In genomic region chr11:46251994-46252393, GRCm38 (mm10) we compare ENCODE assay signal across 10 mouse cellular contexts. TPM values are rescaled to one million over a fixed set of nuclear protein-coding genes. Genes with fewer than 3 reads are reported as not detected.
DNase-seq lines count a peak whose midpoint lies in the region; ATAC-seq and TF ChIP-seq lines count a peak whose summit lies in the region.
"Had no signal": no experiment of that assay in that cellular context is flagged by ENCODE, and none has a peak within 500 bp of the region (broad histone marks: within the 10 kb centered on the region; RNA-seq: fewer than 3 reads in every experiment).

No protein-coding gene starts in this region.

- H3K27me3 ChIP-seq in kidney, embryonic 14.5 days (ENCODE audit: control insufficient read depth, insufficient read depth, low read length): no peaks in the 10 kb centered on the region
- H3K27me3 ChIP-seq in liver, embryonic 14.5 days (ENCODE audit: control insufficient read depth, insufficient read depth, low read length): no peaks in the 10 kb centered on the region
- H3K27me3 ChIP-seq: embryonic facial prominence, embryonic 13.5 days had no signal

- H3K27ac ChIP-seq in kidney, embryonic 14.5 days (ENCODE audit: low read depth, low read length): no peak overlapping the region
- H3K27ac ChIP-seq in liver, embryonic 14.5 days: no peak overlapping the region
- no peak overlapping the region for H3K27ac ChIP-seq in olfactory bulb, adult 2 months (ENCODE audit: insufficient read depth, low read depth, low read length)
- H3K27ac ChIP-seq: embryonic facial prominence, embryonic 13.5 days had no signal

- no peaks in the 10 kb centered on the region; the same call in 1 of the 2 replicates for H3K36me3 ChIP-seq in kidney, embryonic 14.5 days (ENCODE audit: control insufficient read depth, insufficient read depth, low read length)
- H3K36me3 ChIP-seq in liver, embryonic 14.5 days (replicated peaks; ENCODE audit: control insufficient read depth, insufficient read depth, low read depth): no peaks in the 10 kb centered on the region

- 30% methylated on average over 7 of the region's 7 CpGs for WGBS in kidney, embryonic 14.5 days
- 28% methylated on average over 7 of the region's 7 CpGs for WGBS in liver, embryonic 14.5 days (ENCODE audit: insufficient replicate concordance)
- WGBS in olfactory bulb, adult 2 months: 35% methylated on average over 7 of the region's 7 CpGs

- TF ChIP-seq CTCF in liver, embryonic 14.5 days (IDR thresholded peaks at IDR 0.05; ENCODE audit: low read depth): peak; percentile 97
- peak; percentile 62 for TF ChIP-seq CTCF in olfactory bulb, adult 2 months (IDR thresholded peaks at IDR 0.05; ENCODE audit: insufficient read depth, low read depth, low read length)

- H3K9ac ChIP-seq in kidney, embryonic 14.5 days (ENCODE audit: low read depth, low read length): no peak overlapping the region
- no peak overlapping the region for H3K9ac ChIP-seq in liver, embryonic 14.5 days (replicated peaks)
- H3K9ac ChIP-seq: embryonic facial prominence, embryonic 13.5 days had no signal

- H3K4me1 ChIP-seq in kidney, embryonic 14.5 days (ENCODE audit: control insufficient read depth, insufficient read depth, low read length): no peaks in the 10 kb centered on the region
- H3K4me1 ChIP-seq in liver, embryonic 14.5 days (replicated peaks; ENCODE audit: control insufficient read depth in 2 of 2, insufficient read depth in 2 of 2, low read length in 1 of 2): no peaks in the 10 kb centered on the region
- H3K4me1 ChIP-seq in olfactory bulb, adult 2 months (ENCODE audit: control insufficient read depth, insufficient read depth, low read length): no peaks in the 10 kb centered on the region
- H3K4me1 ChIP-seq: embryonic facial prominence, embryonic 13.5 days had no signal

- H3K4me3 ChIP-seq in kidney, embryonic 14.5 days (ENCODE audit: low read length): no peak overlapping the region
- H3K4me3 ChIP-seq in liver, embryonic 14.5 days (ENCODE audit: insufficient read depth in 1 of 2, low read depth in 2 of 2, low read length in 2 of 2): no peak overlapping the region
- H3K4me3 ChIP-seq in olfactory bulb, adult 2 months (ENCODE audit: insufficient read depth, low read depth, low read length): no peak overlapping the region
- H3K4me3 ChIP-seq: embryonic facial prominence, embryonic 13.5 days; myocyte had no signal

- TF ChIP-seq EP300 in liver, embryonic 14.5 days (IDR thresholded peaks at IDR 0.05; ENCODE audit: low read depth): no peak

- ATAC-seq in kidney, embryonic 14.5 days (ENCODE audit: low FRiP score, low TSS enrichment): peak; percentile 66; the same call in 1 of the 2 replicates
- ATAC-seq in liver, embryonic 14.5 days (ENCODE audit: insufficient read depth): peak; percentile 43; the same call in 1 of the 2 replicates

- peak; percentile 46 for DNase-seq in urinary bladder, adult 2 months (ENCODE audit: low spot score)
- DNase-seq in urinary bladder, postnatal 10 days (ENCODE audit: low spot score): no peak
- peak; percentile 80 for DNase-seq in cerebellum, adult 9-10 months
- DNase-seq in frontal cortex, postnatal 25 days (ENCODE audit: low spot score in 2 of 2): peak; percentile 56 to 61
- DNase-seq in liver, embryonic 14.5 days (ENCODE audit: low read depth in 3 of 3, low spot score in 3 of 3): peak in 2 of 3 experiments; percentile 31 to 48
- DNase-seq in testis, postnatal 10 days (ENCODE audit: low spot score): peak; percentile 77

- H3K9me3 ChIP-seq in kidney, embryonic 14.5 days (ENCODE audit: control insufficient read depth, low read length): no peaks in the 10 kb centered on the region; the same call in 1 of the 2 replicates
- no peaks in the 10 kb centered on the region for H3K9me3 ChIP-seq in liver, embryonic 14.5 days (ENCODE audit: control insufficient read depth, low read length)
- H3K9me3 ChIP-seq: embryonic facial prominence, embryonic 13.5 days had no signal

- no peak for TF ChIP-seq POLR2A in olfactory bulb, adult 2 months (IDR thresholded peaks at IDR 0.05; ENCODE audit: insufficient read depth, low read depth, low read length)

- no peak overlapping the region for H3K4me2 ChIP-seq in kidney, embryonic 14.5 days (replicated peaks; ENCODE audit: low read depth, low read length)
- H3K4me2 ChIP-seq in liver, embryonic 14.5 days (ENCODE audit: low read depth): no peak overlapping the region
- H3K4me2 ChIP-seq: embryonic facial prominence, embryonic 13.5 days had no signal

RNA-seq across cellular contexts. Expression of gene Fndc9, which starts 16.7 kb away (rescaled TPM):
- polyA plus RNA-seq in urinary bladder, adult 2 months (2012; rRNA removed): 0.07 TPM in 2 replicates
- polyA plus RNA-seq in kidney, embryonic 14.5 days (2014; fragmentation: Nextera tagmentation; extraction: Ambion mirVana): 0.11 TPM in 1 of 2 replicates, not detected in the other
- polyA plus RNA-seq in liver, embryonic 14.5 days (2012; rRNA removed): not detected in 2 replicates
- polyA plus RNA-seq in liver, embryonic 14.5 days (2014; fragmentation: Nextera tagmentation; extraction: Ambion mirVana): not detected in 2 replicates
- polyA plus RNA-seq in olfactory bulb, adult 2 months (2012; ENCODE audit: insufficient read depth, insufficient read length, low replicate concordance, missing spikeins): not detected in 2 replicates
